Mouse (Mus musculus) granulocyte monocyte progenitor cell, adult 5-6 weeks (primary cell): ENCODE data around the gene Nfasc. TPM values are rescaled to one million over a fixed set of nuclear protein-coding genes. Genes with fewer than 3 reads are reported as not detected.

Source experiments
- ATAC-seq: replicated peaks from 2 replicates; pipeline ENCODE4 v1.8.0; 2016; ENCODE audit warnings: mild to moderate bottlenecking, moderate TSS enrichment, inconsistent platforms; ENCODE audit not compliant: poor library complexity, severe bottlenecking
- total RNA-seq, 2 experiments: library from RNA; stranded (forward) in 1 of 2; stranded (reverse) in 1 of 2; fragments of 200-712, 200-1000 nt in 1 of 2; fragments of >200 nt in 1 of 2; fragmentation: Nextera tagmentation in 1 of 2; gene quantifications; 2 replicates each; pipeline ENCODE4 v1.2.3; 2014 to 2017

The Nfasc gene
- total RNA-seq (2014; fragmentation: Nextera tagmentation) = not detected in 2 replicates
- not detected in 2 replicates for total RNA-seq (2017)

GRCm38 (mm10) chr1:132741175-132741997 lies at the start of gene Nfasc:
TSS of gene Nfasc (minus strand) at chr1:132741797.
- ATAC-seq = peak; percentile 35; the same call in 1 of the 2 replicates

GRCm38 (mm10) chr1:132791049-132791448 lies 49.5 kb upstream of the Nfasc start:
- ATAC-seq = peak; percentile 99

- no peak for ATAC-seq
Observed at GRCm38 (mm10) chr1:132786866-132787265, 45.3 kb upstream of the Nfasc start.

- no peak for ATAC-seq
Observed at GRCm38 (mm10) chr1:132781607-132782445, 40.2 kb upstream of the Nfasc start.

GRCm38 (mm10) chr1:132780961-132781360 lies 39.4 kb upstream of the Nfasc start:
- no peak for ATAC-seq

GRCm38 (mm10) chr1:132780254-132780653 lies 38.7 kb upstream of the Nfasc start:
- ATAC-seq = no peak

- no peak for ATAC-seq
Observed at GRCm38 (mm10) chr1:132774959-132775358, 33.4 kb upstream of the Nfasc start.

GRCm38 (mm10) chr1:132771377-132771776 lies 29.8 kb upstream of the Nfasc start:
- no peak for ATAC-seq

- ATAC-seq = no peak
Observed at GRCm38 (mm10) chr1:132769559-132769958, 28.0 kb upstream of the Nfasc start.

GRCm38 (mm10) chr1:132767422-132767821 lies 25.8 kb upstream of the Nfasc start:
- peak; percentile 99 for ATAC-seq

- ATAC-seq = no peak
Observed at GRCm38 (mm10) chr1:132765887-132766651, 24.5 kb upstream of the Nfasc start.

- ATAC-seq = no peak
Observed at GRCm38 (mm10) chr1:132765222-132765621, 23.6 kb upstream of the Nfasc start.

GRCm38 (mm10) chr1:132759390-132759789 lies 17.8 kb upstream of the Nfasc start:
- ATAC-seq = no peak

GRCm38 (mm10) chr1:132758656-132759370 lies 17.2 kb upstream of the Nfasc start:
- peak; percentile 89 for ATAC-seq

GRCm38 (mm10) chr1:132755211-132755610 lies 13.6 kb upstream of the Nfasc start:
- no peak for ATAC-seq

GRCm38 (mm10) chr1:132749217-132749884 lies 7.8 kb upstream of the Nfasc start:
- ATAC-seq = no peak

GRCm38 (mm10) chr1:132746302-132746701 lies 4.7 kb upstream of the Nfasc start:
- no peak for ATAC-seq

- ATAC-seq = no peak
Observed at GRCm38 (mm10) chr1:132745636-132746035, 4.0 kb upstream of the Nfasc start.

GRCm38 (mm10) chr1:132739077-132739521 lies 2.5 kb downstream of the Nfasc start:
- ATAC-seq = no peak
